Mouse (Mus musculus): ENCODE results near the gene Dnmt3b.
"Not testable (repeated sequence)": the region's sequence is repeated elsewhere in the genome, so short reads cannot be mapped to it uniquely, and the experiment has no call there.

Gene Dnmt3b

GRCm38 (mm10) chr2:153633259-153633658 is 16.0 kb upstream of the Dnmt3b start:
- DNase-seq (ENCODE audit: low spot score in 2 of 2) = no peak

DNA sequence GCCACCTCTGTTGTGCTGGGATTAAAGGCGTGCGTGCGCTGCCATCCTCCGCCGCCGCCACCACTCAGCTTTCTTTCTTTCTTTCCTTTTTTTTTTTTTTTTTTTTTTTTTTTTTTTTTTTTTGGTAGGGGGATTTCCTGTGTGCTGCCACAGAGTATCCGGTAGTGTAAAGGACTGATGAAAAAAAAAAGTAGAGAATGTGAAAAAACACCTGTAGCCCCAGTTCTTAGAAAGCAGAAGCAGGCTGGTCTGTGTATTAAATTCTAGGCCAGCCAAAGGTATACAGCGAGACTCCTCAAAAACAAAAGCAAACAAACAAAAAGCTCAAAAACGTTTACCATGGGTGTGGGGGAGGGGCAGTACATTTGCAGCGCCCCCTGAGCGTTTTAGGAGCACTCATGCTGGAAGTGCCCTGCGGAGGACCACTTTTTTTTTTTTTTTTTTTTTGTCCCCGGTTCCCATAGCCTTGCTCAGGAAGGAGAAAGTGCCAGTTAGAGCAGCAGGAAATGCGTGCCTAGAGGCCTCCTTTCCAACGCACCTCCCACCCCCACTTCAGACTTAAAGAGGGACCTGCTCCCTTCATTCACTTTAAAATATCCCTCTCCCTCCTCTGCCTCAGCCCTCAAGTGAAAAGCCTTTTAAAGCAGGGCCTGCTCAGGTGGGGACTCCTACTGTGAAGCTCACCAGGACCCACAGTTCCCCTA is 10.1 kb upstream of the Dnmt3b start:
- no peak for DNase-seq (ENCODE audit: low spot score in 2 of 2)

GRCm38 (mm10) chr2:153642496-153642895 is 6.8 kb upstream of the Dnmt3b start:
- DNase-seq (ENCODE audit: low spot score in 2 of 2) = no peak

GRCm38 (mm10) chr2:153642999-153643398 is 6.3 kb upstream of the Dnmt3b start:
- DNase-seq (ENCODE audit: low spot score in 2 of 2) = no peak

DNA sequence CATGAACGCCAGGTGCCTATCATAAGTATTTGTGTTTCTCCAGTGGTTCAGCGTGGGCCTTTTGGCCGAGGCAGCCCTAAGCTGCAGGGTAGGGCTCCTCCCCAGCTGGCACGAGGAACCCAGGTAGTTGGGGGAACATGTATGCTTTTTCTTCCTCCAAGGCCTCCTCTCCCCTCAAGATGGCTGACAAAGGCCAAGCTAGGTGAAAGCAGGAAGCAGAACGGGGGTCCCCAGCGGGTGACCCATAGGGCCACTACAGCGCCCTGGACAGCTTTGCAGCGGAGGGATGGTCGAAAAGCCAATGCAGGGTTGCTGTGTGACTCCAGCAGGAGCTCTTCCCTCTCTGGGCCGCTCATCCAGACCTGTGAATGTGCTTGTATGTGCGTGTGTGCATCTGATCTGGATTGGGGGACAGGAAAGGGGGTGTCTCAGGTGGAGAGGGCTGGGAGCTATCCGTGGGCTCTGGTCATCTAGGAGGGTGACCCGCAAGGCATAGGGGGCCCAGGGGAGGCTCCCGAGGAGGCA is 415 bp upstream of the Dnmt3b start:
- no peak for DNase-seq (ENCODE audit: low spot score in 2 of 2)

DNA sequence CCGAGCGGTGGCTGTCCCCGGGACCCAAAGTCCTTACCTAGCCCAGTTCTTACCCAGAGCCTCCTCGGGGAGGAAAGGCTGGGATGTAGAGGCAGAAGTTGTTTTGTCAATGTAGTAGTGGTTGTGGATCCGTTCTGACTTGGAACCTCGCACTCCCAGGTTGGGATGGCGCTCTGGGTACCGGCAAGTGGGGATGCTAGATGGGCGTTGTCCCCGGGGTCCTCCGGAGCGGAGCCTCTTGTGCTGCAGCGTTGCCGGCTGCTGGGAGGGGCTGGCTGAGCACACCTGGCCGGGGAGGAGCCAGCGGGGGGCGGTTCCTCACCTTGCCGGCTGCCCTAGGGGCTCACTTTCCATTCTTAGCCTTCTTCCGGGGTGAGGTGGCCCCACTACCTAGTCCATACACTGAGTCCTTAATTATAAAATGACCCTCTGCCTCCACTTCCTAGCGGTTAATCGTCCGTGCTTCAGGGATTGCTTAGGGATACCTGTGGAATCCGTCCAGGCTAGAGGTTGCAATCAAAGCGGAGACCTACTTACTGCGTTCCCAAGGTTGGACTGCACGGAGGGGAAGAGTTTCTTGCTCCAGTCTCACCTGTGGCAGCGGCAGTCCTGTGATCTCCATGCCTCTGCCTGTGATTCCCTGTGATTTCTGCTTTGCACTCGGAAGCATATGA is 901 bp downstream of the Dnmt3b start:
- DNase-seq (ENCODE audit: low spot score in 2 of 2) = no peak

GRCm38 (mm10) chr2:153651681-153652080 is 2.4 kb downstream of the Dnmt3b start:
- DNase-seq (ENCODE audit: low spot score in 2 of 2) = no peak

DNA sequence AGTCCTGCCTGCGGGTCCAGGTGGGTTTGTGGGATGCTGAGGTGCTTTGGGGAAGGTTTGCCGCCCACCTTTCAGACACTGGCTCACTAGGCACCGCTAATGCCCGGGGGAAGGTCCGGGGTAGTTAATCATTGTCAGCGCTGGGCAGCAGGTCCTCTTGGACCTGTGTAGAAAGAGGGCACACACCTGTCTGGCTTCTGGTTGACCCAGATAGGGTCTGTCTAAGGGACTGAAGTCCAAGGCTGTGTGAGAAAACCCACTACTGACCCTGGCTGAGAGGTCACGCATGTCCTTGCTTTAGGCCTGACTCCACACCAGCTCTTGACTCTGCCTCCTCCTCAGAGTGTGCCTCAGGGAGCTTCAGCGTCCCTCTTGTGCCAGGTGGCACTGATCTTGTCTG is 8.4 kb downstream of the Dnmt3b start:
- DNase-seq (ENCODE audit: low spot score in 2 of 2) = not testable (repeated sequence)

DNA sequence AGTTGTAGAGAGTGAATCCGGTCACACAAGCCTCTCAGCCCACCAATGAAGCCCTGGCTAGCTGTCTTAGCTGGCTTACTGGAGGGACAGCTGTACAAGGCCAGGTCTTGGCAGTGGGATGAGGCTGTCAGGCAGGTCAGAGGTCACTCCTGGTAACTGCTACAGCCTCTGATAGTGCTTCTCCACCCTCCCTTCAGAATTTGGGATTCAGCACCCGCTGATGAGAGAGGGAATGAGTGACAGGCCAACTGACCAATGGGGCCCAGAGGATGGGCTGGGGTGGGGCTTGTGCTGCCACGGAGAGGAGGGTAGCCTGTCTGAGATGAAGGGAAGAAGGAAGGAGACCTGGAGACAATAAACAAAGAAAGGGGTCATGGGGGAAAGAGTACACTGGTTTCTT is 11.4 kb downstream of the Dnmt3b start:
- DNase-seq (ENCODE audit: low spot score in 2 of 2) = no peak

DNA sequence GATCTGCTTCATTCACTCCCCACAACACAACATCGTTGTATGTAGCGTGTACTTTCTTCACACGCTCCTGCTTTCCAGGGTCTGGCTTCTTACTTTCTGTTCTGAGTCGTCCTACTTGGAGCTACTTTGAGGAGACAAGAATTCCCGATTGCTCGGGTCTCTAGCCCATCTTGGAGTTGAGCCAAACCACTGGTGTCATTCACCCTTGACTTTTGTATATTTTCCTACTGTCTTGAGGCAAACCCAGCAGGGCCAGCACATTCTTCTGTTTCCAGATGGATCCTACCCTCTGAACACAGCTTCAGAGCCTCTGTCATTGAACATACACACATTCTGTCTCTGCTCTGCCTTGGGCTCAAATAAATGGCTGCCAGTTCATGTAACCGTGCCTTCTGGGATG is 16.2 kb downstream of the Dnmt3b start:
- DNase-seq (ENCODE audit: low spot score in 2 of 2) = no peak

- no peak for DNase-seq (ENCODE audit: low spot score in 2 of 2)
Measured at GRCm38 (mm10) chr2:153668754-153669376, 19.6 kb downstream of the Dnmt3b start.

GRCm38 (mm10) chr2:153670111-153670510 is 20.9 kb downstream of the Dnmt3b start:
- no peak for DNase-seq (ENCODE audit: low spot score in 2 of 2)

GRCm38 (mm10) chr2:153672619-153673018 is 23.4 kb downstream of the Dnmt3b start:
- DNase-seq (ENCODE audit: low spot score in 2 of 2) = no peak

DNA sequence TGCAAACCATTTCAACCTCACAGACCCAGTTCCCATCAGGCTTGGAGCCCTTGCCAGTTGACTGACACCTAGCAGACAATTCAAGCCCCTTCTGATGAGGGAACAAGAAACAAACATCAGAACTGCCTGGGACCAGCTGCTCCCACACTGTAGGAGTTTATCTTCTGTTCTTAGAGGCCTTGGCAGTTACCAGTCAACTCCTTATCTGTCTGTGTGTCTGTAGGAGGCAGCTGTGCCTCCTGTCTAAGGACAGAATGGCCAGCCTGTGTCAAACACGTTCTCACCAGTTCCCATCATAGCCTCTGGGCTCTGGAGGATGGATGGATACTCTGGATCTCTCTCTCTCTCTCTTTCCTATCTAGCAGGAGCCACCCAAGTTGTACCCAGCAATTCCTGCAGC is 26.1 kb downstream of the Dnmt3b start:
- DNase-seq (ENCODE audit: low spot score in 2 of 2) = not testable (repeated sequence)

DNA sequence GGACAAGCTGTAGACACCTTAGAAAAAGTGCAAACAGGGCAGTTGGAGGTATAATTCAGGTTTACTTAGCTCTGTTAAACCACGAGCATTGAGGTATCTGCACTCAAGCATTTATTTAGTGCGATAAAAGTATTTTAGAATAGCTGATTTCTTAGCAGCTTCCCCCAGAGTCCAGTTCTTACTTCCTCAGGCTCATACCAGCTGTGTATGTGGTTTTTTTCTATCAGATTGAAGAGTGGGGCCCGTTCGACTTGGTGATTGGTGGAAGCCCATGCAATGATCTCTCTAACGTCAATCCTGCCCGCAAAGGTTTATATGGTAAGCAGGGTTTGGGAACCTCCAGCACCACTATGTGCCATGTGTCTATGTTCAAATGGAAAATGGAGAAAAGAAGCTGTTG is 27.7 kb downstream of the Dnmt3b start:
- DNase-seq (ENCODE audit: low spot score in 2 of 2) = no peak

GRCm38 (mm10) chr2:153677550-153677949 is 28.3 kb downstream of the Dnmt3b start:
- no peak for DNase-seq (ENCODE audit: low spot score in 2 of 2)

DNA sequence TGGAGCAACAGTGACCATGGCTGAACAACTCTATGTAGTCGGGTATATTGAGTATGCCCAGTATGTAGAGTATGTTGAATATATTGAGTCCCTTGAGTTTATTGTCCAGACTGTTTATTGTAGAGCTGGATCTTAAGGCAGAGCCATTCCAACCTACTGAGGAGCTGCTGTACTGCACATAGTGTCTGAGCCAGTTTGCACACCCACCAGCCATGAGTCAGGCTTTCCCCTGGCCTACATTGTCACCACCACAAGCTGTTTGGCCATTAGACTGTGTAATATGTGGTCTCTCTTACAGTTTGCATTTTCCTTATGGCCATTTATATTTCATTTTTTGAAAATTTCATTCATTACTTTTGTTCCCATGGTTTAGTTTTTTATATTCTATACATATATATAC is 30.7 kb downstream of the Dnmt3b start:
- no peak for DNase-seq (ENCODE audit: low spot score in 2 of 2)

- DNase-seq (ENCODE audit: low spot score in 2 of 2) = not testable (repeated sequence)
Measured at GRCm38 (mm10) chr2:153693413-153693812, 44.2 kb downstream of the Dnmt3b start.

- no peak for DNase-seq (ENCODE audit: low spot score in 2 of 2)
Measured at GRCm38 (mm10) chr2:153694462-153695085, 45.3 kb downstream of the Dnmt3b start.

- DNase-seq (ENCODE audit: low spot score in 2 of 2) = no peak
Measured at GRCm38 (mm10) chr2:153696352-153696751, 47.1 kb downstream of the Dnmt3b start, which contains the start of gene Dnmt3c. TSS of gene Dnmt3c (plus strand) at chr2:153696652.

DNA sequence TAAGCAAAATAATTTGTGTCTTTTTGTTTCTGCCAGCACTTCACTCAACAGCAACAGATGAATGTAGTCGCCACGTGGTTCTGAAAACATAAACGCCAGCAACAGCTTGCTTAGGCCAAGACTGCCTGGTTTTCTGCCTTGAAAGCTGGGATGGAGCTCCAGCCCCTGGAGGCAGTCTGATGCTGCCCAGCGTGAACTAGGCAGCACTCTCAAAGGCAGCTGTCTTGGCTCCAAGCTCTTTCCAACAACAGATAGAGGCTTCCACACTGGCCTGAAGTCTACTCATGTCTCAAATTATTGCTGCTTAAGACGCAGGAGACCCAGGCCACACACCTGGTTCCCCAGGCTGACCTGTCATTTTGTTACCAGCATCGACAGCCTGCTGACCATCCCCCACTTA is 54.1 kb downstream of the Dnmt3b start:
- DNase-seq (ENCODE audit: low spot score in 2 of 2) = no peak

DNA sequence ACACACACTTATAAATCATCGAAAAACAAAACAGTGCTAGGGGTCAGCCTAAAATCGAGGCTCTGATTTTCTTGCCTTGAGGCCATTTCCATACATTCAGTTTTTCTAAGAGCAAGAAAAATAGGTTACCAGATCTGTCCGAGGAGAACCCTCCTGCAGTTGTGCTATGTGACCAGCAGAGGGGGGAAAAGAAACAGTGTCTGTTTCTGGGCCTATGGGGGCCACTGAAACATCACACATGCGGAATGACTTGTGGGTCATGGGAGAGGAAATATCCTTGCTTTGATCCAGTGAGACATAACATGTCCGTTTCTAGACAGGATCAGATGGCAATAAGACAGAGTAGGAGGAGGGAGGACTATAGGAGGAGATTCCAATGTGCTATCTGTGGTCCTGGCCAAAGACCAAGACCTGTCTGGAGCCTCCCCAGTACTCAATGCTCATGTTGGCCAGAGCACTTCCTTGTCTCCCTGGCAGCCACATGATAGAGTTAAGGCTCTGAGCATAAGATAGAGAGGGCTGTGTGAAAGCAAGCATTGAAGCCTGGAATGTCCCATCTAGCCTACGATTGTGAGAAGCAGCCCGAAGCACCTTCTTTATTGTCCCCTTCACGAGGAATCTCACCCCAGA is 61.6 kb downstream of the Dnmt3b start:
- no peak for DNase-seq (ENCODE audit: low spot score in 2 of 2)

Measured in frontal cortex, postnatal 14 days (tissue).